Mouse (Mus musculus) spleen, embryonic (tissue): ENCODE data around the gene Mcm7.

Experiments used
- CTCF ChIA-PET: fragments of 350-600 bp; sonication (Branson Sonifier 250); formaldehyde crosslinking; loops from one replicate; lab custom pipeline; 2022; lab: Charles Lee

The Mcm7 gene

DNA sequence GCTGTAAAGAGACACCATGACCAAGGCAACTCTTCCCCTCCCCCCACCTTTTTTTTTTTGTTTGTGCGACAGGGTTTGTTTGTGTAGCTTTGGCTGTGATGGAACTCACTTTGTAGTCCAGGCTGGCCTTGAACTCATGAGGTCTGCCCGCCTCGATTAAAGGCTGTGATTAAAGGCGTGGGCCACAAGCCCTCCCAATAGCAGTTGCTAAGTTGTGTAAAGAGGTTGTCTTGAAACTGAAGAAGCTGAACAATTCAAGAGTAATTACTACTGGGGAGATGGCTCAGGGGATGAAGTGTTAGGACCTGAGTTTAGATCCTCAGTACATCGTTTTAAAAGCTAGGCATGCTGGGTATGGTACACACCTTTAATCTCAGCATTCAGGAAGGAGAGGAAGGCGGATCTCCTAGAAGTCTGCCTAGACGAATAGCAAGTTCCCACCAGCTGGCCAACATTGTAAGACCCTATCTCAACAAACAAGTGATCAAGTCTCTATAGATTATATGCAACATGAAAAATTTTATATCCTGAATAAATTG, 11.9 kb downstream of the Mcm7 start:
- CTCF ChIA-PET, result interaction anchor here (0.7 kb wide), 1 partner anchor 8 kb away, joined by 6 read pairs; no protein-coding TSS in a partner anchor

GRCm38 (mm10) chr5:138155443-138155976, 16.7 kb downstream of the Mcm7 start, which contains the start of gene Zfp113:
Gene Zfp113, minus strand, starts transcription at chr5:138155744.
- CTCF ChIA-PET, result no interaction called here

DNA sequence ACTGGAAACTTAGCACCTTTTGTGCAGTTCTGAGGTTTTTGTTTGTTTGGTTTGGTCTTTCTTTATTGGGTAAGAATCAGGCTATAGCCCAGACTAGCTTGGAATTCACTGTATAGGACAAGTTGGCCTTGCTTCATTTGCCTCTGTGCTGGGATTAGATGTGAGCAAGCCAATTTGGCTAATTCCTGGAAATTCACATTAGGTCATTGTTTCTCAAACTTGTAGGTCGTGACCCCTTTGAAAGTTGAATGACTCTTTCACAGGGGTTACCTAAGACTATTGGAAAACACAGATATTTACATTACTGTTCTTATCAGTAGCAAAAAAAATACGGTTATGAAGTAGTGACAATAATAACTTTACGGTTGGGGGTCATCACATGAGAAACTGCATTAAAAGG, 17.8 kb downstream of the Mcm7 start:
- CTCF ChIA-PET, result no interaction called here

DNA sequence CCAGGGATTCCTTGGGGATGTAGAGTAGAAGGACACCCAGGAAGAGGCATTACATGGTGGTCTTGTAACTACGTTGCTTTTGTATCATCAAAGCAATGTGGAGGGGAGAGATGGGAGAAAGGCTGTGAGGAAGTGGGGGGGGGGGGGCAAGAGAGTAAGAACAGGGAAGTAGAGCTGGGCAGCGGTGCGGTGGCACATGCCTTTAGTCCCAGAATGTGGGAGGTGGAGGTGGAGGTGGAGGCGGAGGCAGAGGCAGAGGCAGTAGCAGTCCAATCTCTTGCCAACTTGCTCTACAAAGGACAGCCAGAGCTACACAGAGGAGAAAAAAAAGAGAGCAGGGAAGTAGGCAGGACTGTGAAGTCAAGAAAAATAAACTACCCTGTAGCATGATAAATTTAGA, 33.6 kb downstream of the Mcm7 start:
- CTCF ChIA-PET, result interaction anchor here (0.6 kb wide), 2 partner anchors 124 to 1321 kb away, joined by 4 to 7 read pairs; no protein-coding TSS in a partner anchor

DNA sequence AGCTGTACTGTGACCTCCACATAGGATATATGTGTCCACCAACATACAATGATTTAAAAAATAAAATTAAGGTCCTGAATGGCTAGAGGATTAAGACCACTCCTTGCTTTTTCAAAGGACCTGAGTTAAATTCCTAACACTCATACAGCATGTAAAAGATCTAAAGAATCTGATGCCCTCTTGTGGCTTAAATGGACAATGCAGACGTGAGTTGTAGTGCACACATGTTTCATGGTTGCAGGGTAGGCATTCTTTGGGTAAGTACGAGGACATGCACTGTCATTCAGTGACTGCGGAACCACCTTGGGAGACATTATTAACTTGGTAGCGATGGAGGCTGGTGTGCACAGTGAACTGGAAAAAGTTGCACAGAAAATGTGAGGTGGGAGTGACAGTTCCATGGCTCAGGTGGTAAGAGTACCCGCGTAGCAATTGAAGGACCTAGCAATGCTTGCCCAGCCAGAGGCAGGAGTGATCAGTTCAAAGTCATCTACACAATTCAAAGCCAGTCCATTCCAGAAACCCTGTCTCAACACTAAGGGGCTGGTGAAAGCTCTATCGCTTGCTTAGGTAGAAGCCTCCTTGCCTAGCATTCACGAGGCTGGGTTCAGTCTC, 34.2 kb downstream of the Mcm7 start:
- CTCF ChIA-PET, result interaction anchor here (0.6 kb wide), 1 partner anchor 152 kb away, joined by 5 read pairs; no protein-coding TSS in a partner anchor

- CTCF ChIA-PET, result no interaction called here
Observed at GRCm38 (mm10) chr5:138137257-138137656, 35.0 kb downstream of the Mcm7 start.

GRCm38 (mm10) chr5:138132425-138133064, 39.7 kb downstream of the Mcm7 start:
- CTCF ChIA-PET, result no interaction called here

DNA sequence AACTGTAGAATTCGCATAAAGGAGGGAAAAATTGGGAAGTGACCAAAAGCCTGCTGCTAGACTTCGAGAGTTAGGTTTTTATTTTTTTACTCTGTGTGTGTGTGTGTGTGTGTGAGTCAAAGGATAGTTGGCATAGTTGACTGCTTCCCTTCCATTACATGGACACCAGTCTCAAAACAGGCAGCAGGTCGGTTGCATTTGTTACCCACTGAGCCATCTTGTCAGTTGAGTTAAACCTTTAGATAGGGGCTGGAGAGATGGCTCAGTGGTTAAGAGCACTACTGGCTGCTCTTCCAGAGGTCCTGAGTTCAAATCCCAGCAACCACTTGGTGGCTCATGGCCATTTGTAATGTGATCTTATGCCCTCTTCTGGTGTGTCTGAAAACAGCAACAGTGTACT, 54.2 kb downstream of the Mcm7 start:
- CTCF ChIA-PET, result interaction anchor here (0.7 to 0.9 kb wide), 2 partner anchors 33 to 66 kb away, joined by 3 to 4 read pairs; partner anchors contain the start of gene Zkscan1

GRCm38 (mm10) chr5:138117199-138118015, 54.8 kb downstream of the Mcm7 start:
- CTCF ChIA-PET, result interaction anchor here (0.9 kb wide), 1 partner anchor 32 kb away, joined by 3 read pairs; the partner anchor contains the start of gene Zkscan1

DNA sequence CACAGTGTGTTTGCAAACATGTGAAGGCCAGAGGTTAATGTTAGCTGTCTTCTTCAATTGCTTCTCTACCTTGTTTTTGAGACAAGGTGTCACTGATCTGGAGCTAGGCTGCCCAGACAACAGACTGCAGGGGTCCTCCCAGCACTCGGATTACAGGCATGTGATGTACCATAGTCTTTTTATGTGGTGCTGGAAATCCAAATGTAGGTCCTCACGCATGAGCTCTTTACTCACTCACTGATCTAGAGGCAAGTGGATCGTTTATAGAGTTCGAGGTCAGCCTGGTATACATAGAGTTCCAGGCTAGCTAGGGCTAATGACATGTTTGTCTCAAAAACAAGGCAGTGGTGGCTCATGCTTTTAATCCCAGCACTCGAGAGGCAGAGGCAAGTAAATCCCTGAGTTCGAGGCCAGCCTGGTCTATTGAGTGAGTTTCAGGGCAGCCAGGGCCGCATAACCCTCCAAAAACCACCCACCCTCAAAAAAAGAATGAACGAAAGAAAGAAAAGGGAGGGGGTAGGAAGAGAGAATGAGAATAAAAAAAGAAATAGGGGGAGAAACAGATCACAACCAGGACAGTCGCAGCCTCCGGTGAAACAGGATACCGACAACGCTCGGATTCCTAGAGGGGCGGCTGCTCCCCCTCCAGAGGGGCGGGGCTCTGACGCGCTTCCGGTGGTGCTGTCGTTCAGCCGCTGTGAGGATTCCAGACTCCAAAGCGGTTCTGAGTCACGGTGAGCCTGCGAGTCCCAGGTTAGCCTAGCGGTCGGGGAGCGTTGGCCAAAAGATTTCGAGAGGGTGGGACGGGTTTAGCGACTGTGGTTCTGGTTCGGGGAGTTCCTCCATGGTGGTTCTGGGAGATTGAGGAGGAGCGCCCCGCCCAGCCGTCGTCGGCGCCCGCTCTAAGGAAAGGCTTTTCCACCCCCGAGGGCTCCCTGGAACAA, 55.7 kb downstream of the Mcm7 start, which contains the start of gene Zscan21:
TSS of gene Zscan21 (plus strand) at position 649 of the 944 bp plus-strand sequence.
- CTCF ChIA-PET, result interaction anchor here (0.6 kb wide), 1 partner anchor 71 kb away, joined by 4 read pairs; the partner anchor contains the start of gene Cnpy4
